Mouse (Mus musculus) myocyte (in vitro differentiated cells): ENCODE data around the gene Stk38. TPM values are rescaled to one million over a fixed set of nuclear protein-coding genes. Genes with fewer than 3 reads are reported as not detected.

Source experiments
- H3K27me3 ChIP-seq: one replicate; pipeline ENCODE4 v1.6.1; 2011; ENCODE audit not compliant: control insufficient read depth, insufficient read depth, insufficient read length
- H3K36me3 ChIP-seq: one replicate; pipeline ENCODE4 v1.6.1; 2011; ENCODE audit not compliant: control insufficient read depth, insufficient read depth
- H3K4me2 ChIP-seq: one replicate; pipeline ENCODE4 v1.6.1; 2011; ENCODE audit warnings: low read depth, control low read depth
- H3K4me3 ChIP-seq: one replicate; pipeline ENCODE4 v1.5.1; 2011; ENCODE audit warnings: mild to moderate bottlenecking, control low read depth, moderate library complexity
- H3K79me2 ChIP-seq: one replicate; pipeline ENCODE4 v1.6.1; 2011; ENCODE audit not compliant: control insufficient read depth, insufficient read depth
- H3ac ChIP-seq: one replicate; pipeline ENCODE4 v1.6.1; 2011; ENCODE audit not compliant: control insufficient read depth, insufficient read length
- CEBPB ChIP-seq: IDR thresholded peaks from 2 replicates; pipeline ENCODE4 v1.6.1; 2011; ENCODE audit warnings: mild to moderate bottlenecking, moderate library complexity; ENCODE audit not compliant: poor library complexity, insufficient read depth, severe bottlenecking
- E2F4 ChIP-seq: IDR thresholded peaks from one replicate; pipeline ENCODE4 v1.6.1; 2011; ENCODE audit warnings: mild to moderate bottlenecking, control low read depth, moderate library complexity; ENCODE audit not compliant: insufficient read depth
- MAX ChIP-seq: IDR thresholded peaks from one replicate; pipeline ENCODE4 v1.6.1; 2011; ENCODE audit warnings: low read depth, mild to moderate bottlenecking, control low read depth
- MYOD1 ChIP-seq, 3 experiments: IDR thresholded peaks; one replicate each; pipeline ENCODE4 v1.6.1; 2011; ENCODE audit warnings: control low read depth in 2 of 3, low read depth in 2 of 3, mild to moderate bottlenecking in 2 of 3, moderate library complexity in 1 of 3; ENCODE audit not compliant: insufficient read length in 2 of 3, control insufficient read depth in 1 of 3
- MYOG ChIP-seq, 3 experiments: IDR thresholded peaks; one replicate each; pipeline ENCODE4 v1.6.1; 2011; ENCODE audit warnings: control low read depth in 2 of 3, low read depth in 2 of 3, mild to moderate bottlenecking in 2 of 3; ENCODE audit not compliant: insufficient read length in 2 of 3, control insufficient read depth in 1 of 3, insufficient read depth in 1 of 3
- POLR2A ChIP-seq: IDR thresholded peaks from one replicate; pipeline ENCODE4 v1.6.1; 2011; ENCODE audit warnings: low read depth, mild to moderate bottlenecking, control low read depth, moderate library complexity; ENCODE audit not compliant: insufficient read length
- POLR2AphosphoS2 ChIP-seq: IDR thresholded peaks from one replicate; pipeline ENCODE4 v1.6.1; 2011; ENCODE audit warnings: low read depth, control low read depth; ENCODE audit not compliant: insufficient read length
- REST ChIP-seq: IDR thresholded peaks from one replicate; pipeline ENCODE4 v1.6.1; 2011; ENCODE audit warnings: mild to moderate bottlenecking, control low read depth, moderate library complexity; ENCODE audit not compliant: insufficient read depth, insufficient read length
- SRF ChIP-seq: IDR thresholded peaks from one replicate; pipeline ENCODE4 v1.6.1; 2011; ENCODE audit warnings: low read depth; ENCODE audit not compliant: control insufficient read depth, insufficient read length
- TCF12 ChIP-seq: IDR thresholded peaks from one replicate; pipeline ENCODE4 v1.6.1; 2011; ENCODE audit warnings: mild to moderate bottlenecking, control low read depth; ENCODE audit not compliant: poor library complexity, insufficient read depth, severe bottlenecking
- TCF3 ChIP-seq: IDR thresholded peaks from one replicate; pipeline ENCODE4 v1.6.1; 2011; ENCODE audit warnings: low read depth, control low read depth; ENCODE audit not compliant: insufficient read length
- USF1 ChIP-seq: IDR thresholded peaks from one replicate; pipeline ENCODE4 v1.6.1; 2011; ENCODE audit warnings: low read depth, mild to moderate bottlenecking, control low read depth, moderate library complexity
- polyA plus RNA-seq: library from polyadenylated mRNA; unstranded; fragments of >200 nt; fragmentation: generic; extraction: Trizol; gene quantifications from one replicate; pipeline ENCODE4 v1.2.1, GENCODE M21; 2012; ENCODE audit warnings: missing spikeins

Stk38 gene
- polyA plus RNA-seq, 1 experiment, result 28.3 TPM

DNA sequence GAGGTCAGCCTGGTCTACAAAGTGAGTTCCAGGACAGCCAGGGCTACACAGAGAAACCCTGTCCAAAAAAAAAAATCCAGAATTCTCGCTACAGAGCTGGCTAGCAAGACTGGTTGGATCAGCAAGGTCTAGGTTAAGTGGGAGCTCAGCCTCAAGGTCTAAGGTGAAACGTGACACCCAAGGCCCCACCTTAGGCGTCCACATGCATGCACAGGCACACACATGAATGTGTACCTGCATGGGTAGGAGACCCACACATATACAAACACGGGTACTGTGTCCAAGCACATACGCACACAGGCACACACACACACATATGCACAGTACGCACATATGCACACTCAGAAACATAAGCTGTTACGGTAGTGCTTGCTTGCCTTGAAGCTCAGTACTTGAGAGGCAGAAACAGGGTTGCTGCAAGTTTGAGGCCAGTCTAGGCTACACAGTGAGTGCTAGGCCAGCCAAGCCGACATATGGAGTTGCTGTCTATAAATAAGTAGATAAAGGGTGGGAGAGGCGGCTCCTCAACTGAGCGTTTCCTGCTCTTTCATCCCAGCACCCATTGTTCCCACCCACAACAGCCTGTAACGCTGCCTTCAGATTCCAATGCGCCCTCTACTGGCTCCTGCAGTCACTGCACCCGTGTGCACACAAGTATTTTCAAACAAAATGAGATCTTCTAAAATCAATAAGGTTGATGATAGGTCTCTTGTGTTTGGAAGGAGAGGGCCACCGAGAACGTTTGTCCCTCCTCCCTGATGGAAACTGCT lies 80.7 kb downstream of the Stk38 start:
- H3K27me3 ChIP-seq, result no peaks in the 10 kb centered on the region
- no peak overlapping the region for H3ac ChIP-seq
- no peaks in the 10 kb centered on the region for H3K79me2 ChIP-seq
- no peak for TF ChIP-seq MAX
- no peak for TF ChIP-seq MYOD1 (IDR thresholded peaks at IDR 0.05; ENCODE audit: control insufficient read depth in 1 of 3, insufficient read length in 2 of 3, low read depth in 2 of 3)
- no peak for TF ChIP-seq USF1
- no peak overlapping the region for H3K4me2 ChIP-seq
- no peak overlapping the region for H3K4me3 ChIP-seq
- no peaks in the 10 kb centered on the region for H3K36me3 ChIP-seq

DNA sequence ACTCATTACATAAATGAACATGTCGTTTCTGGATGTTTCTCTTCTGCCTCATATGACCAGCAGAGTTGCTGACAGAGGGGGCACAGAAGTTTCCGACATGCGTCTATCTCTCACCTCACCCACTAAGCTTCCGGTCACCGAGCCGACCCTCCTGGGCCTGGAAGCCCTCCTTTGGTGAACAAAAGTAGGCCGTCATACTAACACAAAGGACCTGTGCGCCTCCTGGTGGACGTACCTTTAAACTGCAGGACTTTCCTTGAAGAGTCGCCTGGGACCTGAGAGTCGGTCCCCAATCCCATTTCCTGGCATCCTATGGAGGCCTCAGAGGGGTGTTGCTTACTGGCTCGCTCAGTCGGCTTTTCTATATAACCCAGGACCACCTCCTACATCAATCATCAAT lies 81.4 kb downstream of the Stk38 start:
- H3K4me2 ChIP-seq, result no peak overlapping the region
- no peaks in the 10 kb centered on the region for H3K36me3 ChIP-seq
- H3ac ChIP-seq, result no peak overlapping the region
- H3K79me2 ChIP-seq, result no peaks in the 10 kb centered on the region
- no peak overlapping the region for H3K4me3 ChIP-seq
- H3K27me3 ChIP-seq, result no peaks in the 10 kb centered on the region
- TF ChIP-seq REST (no peak), MAX (no peak), E2F4 (no peak), SRF (no peak), POLR2A (no peak), TCF3 (no peak), TCF12 (no peak), CEBPB (no peak), POLR2AphosphoS2 (no peak), MYOG (IDR thresholded peaks at IDR 0.05; ENCODE audit: control insufficient read depth in 1 of 3, insufficient read depth in 1 of 3, insufficient read length in 2 of 3, low read depth in 2 of 3) (no peak), USF1 (no peak), MYOD1 (IDR thresholded peaks at IDR 0.05; ENCODE audit: control insufficient read depth in 1 of 3, insufficient read length in 2 of 3, low read depth in 2 of 3) (no peak)

DNA sequence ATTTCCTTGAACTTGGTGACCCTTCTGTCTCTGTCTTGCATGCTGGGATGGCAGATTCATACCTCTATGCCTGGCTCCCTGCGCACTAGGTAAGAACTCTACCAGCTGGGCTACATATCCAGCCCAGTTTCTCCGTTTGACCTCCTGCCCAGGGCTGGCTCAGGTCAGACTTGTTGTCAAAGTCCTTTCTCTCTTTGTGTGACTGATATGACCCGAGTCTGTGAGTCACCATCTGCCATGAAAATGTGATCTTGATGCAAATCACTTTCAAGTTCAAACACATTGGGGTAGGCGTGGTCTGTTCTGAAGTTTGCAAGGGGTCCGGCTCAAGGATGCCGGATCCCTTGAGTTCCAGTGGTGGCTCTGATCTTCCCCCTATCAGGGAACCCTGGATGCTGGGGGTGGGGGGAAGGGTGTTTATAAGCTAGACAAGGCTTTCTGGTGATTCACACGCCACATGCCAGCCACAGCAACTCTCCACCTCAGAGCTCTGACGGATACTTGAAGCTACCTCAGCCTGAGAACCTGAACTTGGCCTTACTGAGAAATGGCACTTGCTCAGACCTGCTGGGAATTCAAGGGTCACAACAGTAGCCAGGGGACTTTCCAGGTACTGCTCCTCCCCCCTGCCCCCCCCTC lies 82.7 kb downstream of the Stk38 start:
- Histone ChIP-seq H3K79me2 (no peaks in the 10 kb centered on the region), H3K4me3 (no peak overlapping the region)
- TF ChIP-seq REST (no peak), TCF3 (no peak), MYOG (IDR thresholded peaks at IDR 0.05; ENCODE audit: control insufficient read depth in 1 of 3, insufficient read depth in 1 of 3, insufficient read length in 2 of 3, low read depth in 2 of 3) (no peak), E2F4 (no peak), MAX (no peak), CEBPB (no peak), TCF12 (no peak), MYOD1 (IDR thresholded peaks at IDR 0.05; ENCODE audit: control insufficient read depth in 1 of 3, insufficient read length in 2 of 3, low read depth in 2 of 3) (no peak), POLR2AphosphoS2 (no peak), SRF (no peak), POLR2A (no peak), USF1 (no peak)

DNA sequence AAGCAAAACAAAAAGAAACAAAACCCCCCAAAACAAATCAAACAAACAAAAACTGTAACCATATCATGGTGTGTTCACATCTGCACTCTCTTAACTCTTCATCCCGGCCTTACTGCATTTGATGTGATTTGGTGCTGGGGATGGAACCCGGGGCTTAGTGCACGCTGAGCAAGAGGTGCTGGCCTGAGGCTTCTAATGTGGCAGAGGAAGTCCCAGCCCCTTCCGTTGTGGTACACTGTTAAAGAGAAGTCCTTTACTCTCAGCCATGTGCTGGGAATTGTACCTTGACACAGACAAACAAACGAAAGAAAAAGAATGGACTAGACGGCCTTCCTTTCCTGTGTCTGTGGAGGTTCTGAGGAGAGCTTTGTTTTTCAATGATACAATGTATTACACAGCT lies 85.7 kb downstream of the Stk38 start:
- TF ChIP-seq TCF3, result no peak
- TF ChIP-seq REST, result no peak
- TF ChIP-seq MYOG (IDR thresholded peaks at IDR 0.05; ENCODE audit: control insufficient read depth in 1 of 3, insufficient read depth in 1 of 3, insufficient read length in 2 of 3, low read depth in 2 of 3), result no peak
- TF ChIP-seq MYOD1 (IDR thresholded peaks at IDR 0.05; ENCODE audit: control insufficient read depth in 1 of 3, insufficient read length in 2 of 3, low read depth in 2 of 3), result no peak
- no peak for TF ChIP-seq MAX
- TF ChIP-seq POLR2AphosphoS2, result no peak
- TF ChIP-seq TCF12, result no peak
- no peak for TF ChIP-seq SRF
- no peak for TF ChIP-seq E2F4
- TF ChIP-seq CEBPB, result no peak
- no peak for TF ChIP-seq POLR2A
- TF ChIP-seq USF1, result no peak
- Histone ChIP-seq H3ac (no peak overlapping the region), H3K27me3 (no peaks in the 10 kb centered on the region), H3K4me3 (no peak overlapping the region), H3K4me2 (no peak overlapping the region), H3K36me3 (no peaks in the 10 kb centered on the region), H3K79me2 (no peaks in the 10 kb centered on the region)

More for the DNA sequence above, 82.7 kb downstream of the Stk38 start:
- Histone ChIP-seq H3K27me3 (no peaks in the 10 kb centered on the region), H3K36me3 (no peaks in the 10 kb centered on the region), H3K4me2 (no peak overlapping the region), H3ac (no peak overlapping the region)
